Mouse (Mus musculus) neural tube, embryonic 11.5 days (tissue): ENCODE data around the gene Kcnj15. TPM values are rescaled to one million over a fixed set of nuclear protein-coding genes. Genes with fewer than 3 reads are reported as not detected.

Source experiments
- ATAC-seq: fragments of 200-750 bp; cut with Nextera tagmentation; 2 replicates; pipeline ENCODE4 v1.8.0; 2017; ENCODE audit warnings: moderate number of reproducible peaks, mild to moderate bottlenecking, moderate TSS enrichment, moderate library complexity; ENCODE audit not compliant: insufficient read depth, low FRiP score, low TSS enrichment
- DNase-seq: peaks from one replicate; pipeline ENCODE4 v3.0.0-alpha.2; 2015; ENCODE audit warnings: low spot score
- H3K27ac ChIP-seq: fragments of 300-500 bp; sonication (generic); 2 replicates; pipeline ENCODE4 v1.5.1; 2014; ENCODE audit warnings: low read depth, mild to moderate bottlenecking, low read length
- H3K27me3 ChIP-seq: fragments of 300-500 bp; sonication (generic); 2 replicates; pipeline ENCODE4 v1.6.1; 2014; ENCODE audit warnings: mild to moderate bottlenecking, low read length, mixed read lengths; ENCODE audit not compliant: control insufficient read depth, insufficient read depth
- H3K36me3 ChIP-seq: fragments of 300-500 bp; sonication (generic); 2 replicates; pipeline ENCODE4 v1.6.1; 2014; ENCODE audit warnings: mild to moderate bottlenecking, low read length, moderate library complexity, mixed read lengths; ENCODE audit not compliant: control insufficient read depth, insufficient read depth
- H3K4me1 ChIP-seq: fragments of 300-500 bp; sonication (generic); 2 replicates; pipeline ENCODE4 v1.6.1; 2014; ENCODE audit warnings: low read length, mixed read lengths; ENCODE audit not compliant: control insufficient read depth, insufficient read depth
- H3K4me2 ChIP-seq: fragments of 300-500 bp; sonication (generic); 2 replicates; pipeline ENCODE4 v1.6.1; 2014; ENCODE audit warnings: low read depth, mild to moderate bottlenecking, moderate library complexity
- H3K4me3 ChIP-seq: fragments of 300-500 bp; sonication (generic); 2 replicates; pipeline ENCODE4 v1.5.1; 2014; ENCODE audit warnings: low read depth, low read length
- H3K9ac ChIP-seq: fragments of 300-500 bp; sonication (generic); 2 replicates; pipeline ENCODE4 v1.6.1; 2014; ENCODE audit warnings: mild to moderate bottlenecking, low read length
- H3K9me3 ChIP-seq: fragments of 300-500 bp; sonication (generic); 2 replicates; pipeline ENCODE4 v1.6.1; 2016; ENCODE audit warnings: low read length; ENCODE audit not compliant: control insufficient read depth
- WGBS: fragments of 180-500 bp; shearing (Covaris S2); extraction: QIAGEN DNeasy Blood & Tissue Kit; methylation state at CpG from one replicate; pipeline ENCODE4 v1.1.7; 2014; 5-methylcytosine and 5-hydroxymethylcytosine counted together
- polyA plus RNA-seq: library from polyadenylated mRNA; unstranded; fragments of >200 nt; fragmentation: Nextera tagmentation; extraction: Ambion mirVana; gene quantifications from 2 replicates; pipeline ENCODE4 v1.2.1, GENCODE M21; 2014

Gene Kcnj15
- polyA plus RNA-seq, 1 experiment from 2014 or later: 0.21 TPM

- Histone ChIP-seq H3K9ac (no peak overlapping the region), H3K9me3 (no peaks in the 10 kb centered on the region), H3K27ac (no peak overlapping the region), H3K36me3 (no peaks in the 10 kb centered on the region), H3K4me2 (no peak overlapping the region), H3K27me3 (no peaks in the 10 kb centered on the region), H3K4me3 (no peak overlapping the region), H3K4me1 (no peaks in the 10 kb centered on the region)
- no peak for ATAC-seq
- DNase-seq: no peak
- 59% methylated on average over 4 of the region's 4 CpGs for WGBS
These were observed 36.3 kb upstream of the Kcnj15 start for GRCm38 (mm10) chr16:95221051-95221450.

DNA sequence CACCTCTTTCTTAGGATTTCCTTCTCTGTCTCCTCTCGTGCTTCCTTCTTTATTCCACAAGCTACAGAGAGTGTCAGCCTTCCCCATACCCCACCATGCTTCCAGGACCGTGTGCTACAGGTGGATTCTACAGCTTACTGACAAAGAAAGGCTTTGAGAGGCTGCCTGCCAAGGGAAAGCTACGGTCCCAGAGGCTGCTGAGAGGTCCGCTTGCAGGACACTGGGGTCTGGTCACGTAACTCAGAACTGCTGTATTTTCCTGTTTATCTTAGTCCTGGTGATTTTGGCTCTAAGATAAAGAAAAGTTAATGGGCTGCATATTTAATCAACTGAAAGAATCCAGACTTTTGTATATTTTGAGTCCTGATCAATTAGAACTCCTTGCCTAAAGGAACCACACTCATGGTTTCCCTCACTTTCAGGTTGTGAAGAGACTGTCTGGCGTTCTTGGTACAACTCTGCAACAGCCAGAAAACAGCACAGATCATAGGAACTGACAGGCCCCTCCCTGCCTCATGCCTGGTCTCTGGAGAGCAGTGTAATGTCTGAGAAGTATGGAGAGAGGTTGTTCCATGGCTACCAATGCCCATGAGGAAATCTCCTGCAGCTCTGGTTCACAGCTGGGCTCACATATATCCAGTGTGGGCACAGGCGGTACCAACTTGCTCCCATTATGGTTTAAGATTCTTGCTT lies 35.2 kb upstream of the Kcnj15 start:
- no peak overlapping the region for H3K27ac ChIP-seq
- ATAC-seq (no peak), DNase-seq (no peak)
- no peak overlapping the region for H3K9ac ChIP-seq
- 71% methylated on average over 7 of the region's 7 CpGs for WGBS
- H3K36me3 ChIP-seq: no peaks in the 10 kb centered on the region
- no peak overlapping the region for H3K4me3 ChIP-seq
- H3K9me3 ChIP-seq: no peaks in the 10 kb centered on the region
- H3K4me1 ChIP-seq: no peaks in the 10 kb centered on the region
- no peak overlapping the region for H3K4me2 ChIP-seq
- H3K27me3 ChIP-seq: no peaks in the 10 kb centered on the region

DNA sequence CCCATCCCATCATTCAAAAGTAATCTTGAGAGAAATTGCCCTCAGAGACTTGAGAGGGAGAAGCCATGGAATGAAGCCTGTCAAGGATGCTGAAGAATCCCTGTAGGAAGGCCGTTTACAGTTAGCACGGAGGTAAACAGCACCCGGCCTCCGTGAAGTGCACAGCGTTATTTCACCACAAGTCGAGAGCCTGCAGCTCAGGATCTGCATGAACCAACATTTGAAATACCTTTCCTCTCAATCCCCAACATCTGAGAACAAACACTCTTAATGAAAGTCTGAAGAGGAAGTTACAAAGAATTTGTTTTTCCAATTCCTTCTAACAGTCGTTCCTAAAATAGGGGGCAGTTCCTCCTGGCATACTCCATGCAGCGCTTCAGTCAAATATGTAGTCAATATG lies 33.9 kb upstream of the Kcnj15 start:
- WGBS: 86% methylated on average over 8 of the region's 8 CpGs
- no peaks in the 10 kb centered on the region for H3K27me3 ChIP-seq
- H3K27ac ChIP-seq: no peak overlapping the region
- H3K4me1 ChIP-seq: no peaks in the 10 kb centered on the region
- no peak for DNase-seq
- no peak overlapping the region for H3K4me2 ChIP-seq
- no peak overlapping the region for H3K4me3 ChIP-seq
- H3K36me3 ChIP-seq: no peaks in the 10 kb centered on the region
- H3K9ac ChIP-seq: no peak overlapping the region
- ATAC-seq: no peak
- no peaks in the 10 kb centered on the region for H3K9me3 ChIP-seq

GRCm38 (mm10) chr16:95225285-95225684 lies 32.1 kb upstream of the Kcnj15 start:
- H3K36me3 ChIP-seq: no peaks in the 10 kb centered on the region
- no peak overlapping the region for H3K4me2 ChIP-seq
- no peak overlapping the region for H3K4me3 ChIP-seq
- no peak for ATAC-seq
- no peak overlapping the region for H3K27ac ChIP-seq
- H3K4me1 ChIP-seq: no peaks in the 10 kb centered on the region
- H3K9ac ChIP-seq: no peak overlapping the region
- H3K27me3 ChIP-seq: no peaks in the 10 kb centered on the region
- 81% methylated on average over 7 of the region's 7 CpGs for WGBS
- DNase-seq: no peak
- no peaks in the 10 kb centered on the region for H3K9me3 ChIP-seq

DNA sequence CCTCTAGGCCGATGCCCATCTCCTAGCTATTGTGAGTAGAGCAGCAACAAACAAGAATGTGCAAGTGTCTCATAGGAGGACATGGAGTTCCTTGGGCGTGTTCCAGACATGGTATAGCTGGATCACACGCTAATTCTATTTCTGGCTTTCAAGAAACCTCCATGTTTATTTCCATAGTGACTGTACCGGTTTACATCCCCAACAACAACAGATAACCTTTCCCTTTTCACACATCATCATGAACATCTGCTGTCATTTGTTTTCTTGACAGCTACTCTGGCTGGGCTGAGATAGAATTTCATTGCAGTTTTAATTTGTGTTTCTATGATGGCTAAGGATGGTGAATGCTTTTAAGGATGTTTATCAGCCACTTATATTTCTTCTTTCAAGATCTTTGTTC lies 25.6 kb upstream of the Kcnj15 start:
- H3K36me3 ChIP-seq: no peaks in the 10 kb centered on the region
- no peak overlapping the region for H3K27ac ChIP-seq
- no peak overlapping the region for H3K4me2 ChIP-seq
- no peak overlapping the region for H3K4me3 ChIP-seq
- no peaks in the 10 kb centered on the region for H3K27me3 ChIP-seq
- no peak overlapping the region for H3K9ac ChIP-seq
- DNase-seq (no peak), ATAC-seq (no peak)
- WGBS: 80% methylated on average over 4 of the region's 4 CpGs
- no peaks in the 10 kb centered on the region for H3K9me3 ChIP-seq
- no peaks in the 10 kb centered on the region for H3K4me1 ChIP-seq

DNA sequence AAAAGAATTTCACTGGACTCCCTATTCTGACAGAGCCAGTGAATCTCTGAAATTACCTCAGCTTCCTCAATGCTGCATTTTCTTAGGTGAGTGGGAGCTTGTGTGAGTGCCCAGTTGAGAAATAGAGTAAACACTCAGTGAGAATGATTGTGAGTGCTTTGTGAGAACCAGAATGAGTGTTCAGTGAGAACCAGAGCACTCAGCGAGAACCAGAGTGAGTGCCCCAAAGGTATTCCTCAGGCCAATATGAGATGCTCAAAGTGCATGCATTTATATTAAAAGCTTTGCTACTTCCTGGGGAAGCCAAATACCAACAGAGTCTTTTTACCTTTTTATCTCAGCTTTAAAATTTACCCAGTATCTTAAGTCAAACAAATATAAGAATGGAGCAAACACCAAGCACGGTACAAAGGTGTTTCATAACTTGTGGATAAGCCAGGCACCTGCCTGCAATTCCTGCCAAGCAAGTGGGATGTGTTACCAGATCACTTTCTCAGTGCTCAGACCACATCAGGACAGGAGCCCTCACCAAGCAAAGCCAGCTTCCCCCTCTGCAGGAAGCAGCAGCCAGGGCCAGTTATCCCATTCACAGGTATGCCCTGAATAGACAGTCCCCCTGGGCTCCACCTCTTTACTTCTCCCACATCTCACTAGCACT lies 22.3 kb upstream of the Kcnj15 start:
- no peak for DNase-seq
- Histone ChIP-seq H3K27ac (no peak overlapping the region), H3K4me3 (no peak overlapping the region), H3K9me3 (no peaks in the 10 kb centered on the region), H3K27me3 (no peaks in the 10 kb centered on the region), H3K9ac (no peak overlapping the region), H3K4me1 (no peaks in the 10 kb centered on the region), H3K4me2 (no peak overlapping the region), H3K36me3 (no peaks in the 10 kb centered on the region)
- no peak for ATAC-seq
- 91% methylated on average over 2 of the region's 2 CpGs for WGBS

GRCm38 (mm10) chr16:95239209-95239925 lies 18.0 kb upstream of the Kcnj15 start:
- Histone ChIP-seq H3K27ac (no peak overlapping the region), H3K36me3 (no peaks in the 10 kb centered on the region), H3K4me1 (no peaks in the 10 kb centered on the region), H3K27me3 (no peaks in the 10 kb centered on the region), H3K9me3 (no peaks in the 10 kb centered on the region), H3K9ac (no peak overlapping the region), H3K4me3 (no peak overlapping the region), H3K4me2 (no peak overlapping the region)
- DNase-seq (no peak), ATAC-seq (no peak)
- 84% methylated on average over 7 of the region's 7 CpGs for WGBS

- no peaks in the 10 kb centered on the region for H3K4me1 ChIP-seq
- no peaks in the 10 kb centered on the region for H3K9me3 ChIP-seq
- no peak overlapping the region for H3K4me3 ChIP-seq
- no peak for ATAC-seq
- no peaks in the 10 kb centered on the region for H3K27me3 ChIP-seq
- no peak overlapping the region for H3K4me2 ChIP-seq
- H3K9ac ChIP-seq: no peak overlapping the region
- DNase-seq: no peak
- no peaks in the 10 kb centered on the region for H3K36me3 ChIP-seq
- H3K27ac ChIP-seq: no peak overlapping the region
- 70% methylated on average over 5 of the region's 5 CpGs for whole genome bisulfite sequencing
These were observed 16.7 kb upstream of the Kcnj15 start for GRCm38 (mm10) chr16:95240688-95241087.

DNA sequence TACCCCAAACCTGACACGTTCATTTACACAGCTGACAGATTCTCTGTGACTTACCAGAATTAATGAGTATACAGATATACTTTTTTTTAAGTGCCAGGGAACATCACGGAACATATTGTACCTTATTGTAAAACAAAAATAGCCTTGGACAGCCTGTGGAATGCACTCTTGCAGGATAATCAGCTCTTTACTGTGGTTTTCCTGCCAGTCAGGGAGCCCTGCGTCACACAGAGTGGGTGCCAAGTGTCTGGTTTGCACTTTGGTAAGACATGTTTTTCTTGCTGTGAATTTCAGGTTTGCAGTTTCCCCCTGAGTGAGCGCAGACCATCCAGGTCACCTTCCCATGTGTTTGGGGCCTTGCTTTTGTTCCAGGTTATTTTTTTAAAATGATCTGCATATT lies 15.8 kb upstream of the Kcnj15 start:
- Histone ChIP-seq H3K4me3 (no peak overlapping the region), H3K4me1 (no peaks in the 10 kb centered on the region), H3K9ac (no peak overlapping the region), H3K4me2 (no peak overlapping the region), H3K9me3 (no peaks in the 10 kb centered on the region), H3K36me3 (no peaks in the 10 kb centered on the region), H3K27me3 (no peaks in the 10 kb centered on the region), H3K27ac (no peak overlapping the region)
- WGBS: 86% methylated on average over 4 of the region's 4 CpGs
- DNase-seq (no peak), ATAC-seq (no peak)
